Mouse (Mus musculus): ENCODE results near the gene Rdh16f2.

GRCm38 (mm10) chr10:127896705-127897104 is 30.4 kb downstream of the Rdh16f2 start:
- TF ChIP-seq CTCF (IDR thresholded peaks at IDR 0.05) = no peak
- TF ChIP-seq EP300 (IDR thresholded peaks at IDR 0.05) = no peak
